Mouse (Mus musculus): ENCODE measurements around the gene Dmwd. TPM values are rescaled to one million over a fixed set of nuclear protein-coding genes. Genes with fewer than 3 reads are reported as not detected.
"Not testable (repeated sequence)": the region's sequence is repeated elsewhere in the genome, so short reads cannot be mapped to it uniquely, and the experiment has no call there.

The Dmwd gene
- polyA plus RNA-seq, 1 experiment from 2014 or later = 11.0 TPM

GRCm38 (mm10) chr7:19053136-19053532 is 22.9 kb upstream of the Dmwd start:
- no peak overlapping the region for H3K9ac ChIP-seq
- H3K4me2 ChIP-seq (replicated peaks) = no peak overlapping the region
- no peaks in the 10 kb centered on the region for H3K27me3 ChIP-seq (replicated peaks)
- H3K9me3 ChIP-seq = no peaks in the 10 kb centered on the region
- no peak for ATAC-seq
- H3K4me1 ChIP-seq (replicated peaks) = peaks cover 9% of the 10 kb centered on the region; the same call in 1 of the 2 replicates
- no peak overlapping the region for H3K27ac ChIP-seq
- no peak overlapping the region for H3K4me3 ChIP-seq (replicated peaks)
- H3K36me3 ChIP-seq = peaks cover 23% of the 10 kb centered on the region
- 90% methylated on average over 7 of the region's 7 CpGs for WGBS

GRCm38 (mm10) chr7:19054047-19054776 is 21.8 kb upstream of the Dmwd start, which contains the start of gene Rsph6a:
Gene Rsph6a (plus strand): TSS chr7:19054690.
- 36% methylated on average over 33 of the region's 33 CpGs for WGBS
- 0 out of 2 replicates have a peak within 1 kb of the TSS, but pooled peaks have one; percentile 19 for H3K4me2 ChIP-seq (replicated peaks)
- H3K9me3 ChIP-seq = no peaks in the 10 kb centered on the region
- H3K4me1 ChIP-seq (replicated peaks) = peaks cover 9% of the 10 kb centered on the region; the same call in 1 of the 2 replicates
- no peak within 1 kb of the TSS for H3K27ac ChIP-seq
- no peaks in the 10 kb centered on the region for H3K27me3 ChIP-seq (replicated peaks)
- ATAC-seq = peak; percentile 38; the same call in 1 of the 2 replicates
- H3K36me3 ChIP-seq = peaks cover 18% of the 10 kb centered on the region
- H3K9ac ChIP-seq = no peak within 1 kb of the TSS
- H3K4me3 ChIP-seq (replicated peaks) = no peak within 1 kb of the TSS

DNA sequence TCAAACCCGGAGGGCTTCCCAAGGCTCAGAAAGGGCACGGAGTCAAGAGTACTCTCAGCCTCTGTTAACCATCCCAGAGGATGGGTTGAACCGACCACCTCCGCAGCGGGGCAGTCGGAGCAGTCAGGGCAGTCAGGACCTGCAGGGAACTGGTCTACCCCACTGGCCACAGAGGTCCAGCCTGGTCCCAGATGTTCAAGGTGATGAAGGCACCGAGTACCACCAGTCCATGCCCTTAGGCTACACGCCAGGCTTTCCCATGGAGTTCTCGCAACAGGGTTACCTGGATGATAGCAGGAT is 21.3 kb upstream of the Dmwd start:
- ATAC-seq = 0 out of 2 replicates have a peak, but pooled peaks have one; percentile 14
- Histone ChIP-seq H3K9ac (no peak overlapping the region), H3K4me3 (replicated peaks) (no peak overlapping the region), H3K27ac (no peak overlapping the region), H3K36me3 (peaks cover 15% of the 10 kb centered on the region), H3K27me3 (replicated peaks) (no peaks in the 10 kb centered on the region), H3K4me1 (replicated peaks) (peaks cover 9% of the 10 kb centered on the region; the same call in 1 of the 2 replicates), H3K4me2 (replicated peaks) (no peak overlapping the region), H3K9me3 (no peaks in the 10 kb centered on the region)
- 77% methylated on average over 9 of the region's 9 CpGs for WGBS

DNA sequence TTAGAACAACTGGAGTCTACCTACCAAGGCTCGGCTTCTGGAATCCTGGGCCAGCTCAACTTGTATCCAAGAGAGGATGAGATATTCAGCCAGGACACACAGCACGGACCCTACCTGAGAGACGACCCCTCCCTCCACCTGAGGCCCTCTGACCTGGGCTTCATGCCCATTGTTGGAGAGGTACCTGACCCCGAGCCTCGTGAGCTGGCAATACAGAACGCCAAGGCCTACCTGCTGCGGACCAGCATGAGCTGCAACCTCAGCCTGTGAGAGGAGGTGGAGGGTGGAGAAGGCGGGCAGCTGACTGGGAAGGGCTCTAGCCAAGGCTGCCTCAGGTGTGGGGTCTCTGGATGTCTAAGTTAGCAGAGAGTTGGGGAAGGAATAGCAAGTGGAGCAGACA is 20.9 kb upstream of the Dmwd start:
- peaks cover 9% of the 10 kb centered on the region; the same call in 1 of the 2 replicates for H3K4me1 ChIP-seq (replicated peaks)
- 88% methylated on average over 8 of the region's 8 CpGs for WGBS
- H3K36me3 ChIP-seq = peaks cover 11% of the 10 kb centered on the region
- H3K9me3 ChIP-seq = no peaks in the 10 kb centered on the region
- no peak overlapping the region for H3K4me3 ChIP-seq (replicated peaks)
- H3K27me3 ChIP-seq (replicated peaks) = no peaks in the 10 kb centered on the region
- H3K9ac ChIP-seq = no peak overlapping the region
- ATAC-seq = no peak
- no peak overlapping the region for H3K27ac ChIP-seq
- no peak overlapping the region for H3K4me2 ChIP-seq (replicated peaks)

- Histone ChIP-seq H3K27ac (no peak overlapping the region), H3K4me2 (replicated peaks) (no peak overlapping the region), H3K9ac (no peak overlapping the region), H3K27me3 (replicated peaks) (no peaks in the 10 kb centered on the region), H3K36me3 (no peaks in the 10 kb centered on the region), H3K4me3 (replicated peaks) (no peak overlapping the region), H3K4me1 (replicated peaks) (peaks cover 9% of the 10 kb centered on the region; the same call in 1 of the 2 replicates), H3K9me3 (no peaks in the 10 kb centered on the region)
- ATAC-seq = no peak
- 90% methylated on average over 10 of the region's 10 CpGs for WGBS
These were observed 18.6 kb upstream of the Dmwd start for GRCm38 (mm10) chr7:19057405-19057804.

GRCm38 (mm10) chr7:19065896-19066295 is 10.1 kb upstream of the Dmwd start:
- 57% methylated on average over 13 of the region's 13 CpGs for WGBS
- no peak for ATAC-seq
- Histone ChIP-seq H3K9me3 (no peaks in the 10 kb centered on the region), H3K4me2 (replicated peaks) (peak overlapping the region; percentile 34; the same call in 1 of the 2 replicates), H3K9ac (no peak overlapping the region), H3K36me3 (no peaks in the 10 kb centered on the region), H3K4me1 (replicated peaks) (no peaks in the 10 kb centered on the region), H3K27ac (no peak overlapping the region), H3K27me3 (replicated peaks) (peaks cover 33% of the 10 kb centered on the region), H3K4me3 (replicated peaks) (no peak overlapping the region)

DNA sequence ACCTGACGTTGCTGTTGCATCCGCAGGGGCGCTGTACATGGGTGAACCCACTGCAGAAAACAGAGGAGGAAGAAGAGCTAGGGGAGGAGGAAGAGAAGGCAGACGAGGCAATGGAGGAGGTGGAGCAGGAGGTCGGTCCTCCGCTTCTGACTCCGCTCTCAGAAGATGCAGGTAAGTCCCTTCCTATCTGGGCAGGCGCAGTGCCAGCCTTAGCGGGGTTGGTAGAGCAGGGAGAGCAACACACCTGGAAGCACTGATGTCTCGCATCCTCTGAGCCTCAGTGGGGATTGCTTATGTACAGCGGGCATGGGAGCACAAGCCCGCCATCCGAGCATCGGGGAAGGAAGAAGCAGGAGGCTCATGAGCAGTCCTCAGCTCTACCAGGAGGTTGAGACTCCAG is 9.0 kb upstream of the Dmwd start:
- Histone ChIP-seq H3K27ac (no peak overlapping the region), H3K27me3 (replicated peaks) (peaks cover 33% of the 10 kb centered on the region), H3K4me3 (replicated peaks) (no peak overlapping the region), H3K36me3 (no peaks in the 10 kb centered on the region), H3K9ac (no peak overlapping the region), H3K4me2 (replicated peaks) (no peak overlapping the region), H3K4me1 (replicated peaks) (no peaks in the 10 kb centered on the region), H3K9me3 (no peaks in the 10 kb centered on the region)
- ATAC-seq = no peak
- WGBS = 41% methylated on average over 14 of the region's 14 CpGs

DNA sequence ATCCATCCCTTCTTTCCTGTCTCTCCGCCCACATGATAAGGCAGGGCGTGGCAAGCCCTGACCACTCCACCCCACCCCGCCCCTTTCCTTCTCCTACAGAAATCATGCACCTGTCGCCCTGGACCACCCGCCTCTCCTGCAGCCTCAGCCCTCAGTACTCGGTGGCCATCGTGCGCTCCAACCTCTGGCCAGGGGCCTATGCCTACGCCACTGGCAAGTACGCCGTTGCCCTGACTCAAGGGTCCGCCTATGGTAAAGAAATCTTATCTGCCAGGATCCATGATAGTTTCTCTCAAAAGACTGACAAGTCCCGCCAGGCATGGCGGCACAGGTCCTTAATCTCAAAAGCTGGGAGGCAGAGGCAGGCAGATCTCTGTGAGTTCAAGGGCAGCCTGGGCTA is 8.1 kb upstream of the Dmwd start:
- Histone ChIP-seq H3K4me3 (replicated peaks) (no peak overlapping the region), H3K4me1 (replicated peaks) (no peaks in the 10 kb centered on the region), H3K27ac (no peak overlapping the region), H3K27me3 (replicated peaks) (peaks cover 33% of the 10 kb centered on the region), H3K9me3 (no peaks in the 10 kb centered on the region), H3K36me3 (no peaks in the 10 kb centered on the region), H3K9ac (no peak overlapping the region), H3K4me2 (replicated peaks) (no peak overlapping the region)
- no peak for ATAC-seq
- WGBS = 64% methylated on average over 13 of the region's 14 CpGs

GRCm38 (mm10) chr7:19068707-19069106 is 7.3 kb upstream of the Dmwd start:
- H3K4me3 ChIP-seq (replicated peaks) = no peak overlapping the region
- H3K4me2 ChIP-seq (replicated peaks) = no peak overlapping the region
- H3K27ac ChIP-seq = no peak overlapping the region
- peaks cover 33% of the 10 kb centered on the region for H3K27me3 ChIP-seq (replicated peaks)
- H3K9ac ChIP-seq = no peak overlapping the region
- no peaks in the 10 kb centered on the region for H3K4me1 ChIP-seq (replicated peaks)
- H3K36me3 ChIP-seq = no peaks in the 10 kb centered on the region
- ATAC-seq = no peak
- 3% methylated on average over 2 of the region's 2 CpGs for WGBS
- no peaks in the 10 kb centered on the region for H3K9me3 ChIP-seq

- ATAC-seq = no peak
These were observed 6.5 kb upstream of the Dmwd start for GRCm38 (mm10) chr7:19069500-19069899.

DNA sequence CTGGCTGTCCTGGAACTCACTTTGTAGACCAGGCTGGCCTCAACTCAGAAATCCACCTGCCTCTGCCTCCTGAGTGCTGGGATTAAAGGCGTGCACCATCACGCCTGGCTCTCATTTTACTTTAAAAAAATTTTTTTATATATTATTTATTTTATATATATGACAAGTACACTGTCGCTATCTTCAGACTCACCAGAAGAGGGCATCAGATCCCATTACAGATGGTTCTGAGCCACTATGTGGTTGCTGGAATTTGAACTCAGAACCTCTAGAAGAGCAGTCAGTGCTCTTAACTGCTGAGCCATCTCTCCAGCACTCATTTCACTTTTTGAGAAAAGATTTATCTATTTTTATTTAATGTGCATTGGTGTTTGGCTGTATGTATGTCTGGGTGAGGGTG is 5.0 kb upstream of the Dmwd start:
- H3K4me3 ChIP-seq (replicated peaks); H3K27ac ChIP-seq; ATAC-seq; H3K4me2 ChIP-seq (replicated peaks); H3K9me3 ChIP-seq; H3K36me3 ChIP-seq; H3K4me1 ChIP-seq (replicated peaks); H3K9ac ChIP-seq: not testable (repeated sequence)
- H3K27me3 ChIP-seq (replicated peaks) = peaks cover 14% of the 10 kb centered on the region
- 49% methylated on average over 3 of the region's 3 CpGs for WGBS

More at GRCm38 (mm10) chr7:19069500-19069899, 6.5 kb upstream of the Dmwd start:
- Histone ChIP-seq H3K4me2 (replicated peaks) (no peak overlapping the region), H3K9me3 (no peaks in the 10 kb centered on the region), H3K4me3 (replicated peaks) (no peak overlapping the region), H3K27me3 (replicated peaks) (peaks cover 29% of the 10 kb centered on the region), H3K36me3 (no peaks in the 10 kb centered on the region), H3K4me1 (replicated peaks) (no peaks in the 10 kb centered on the region), H3K27ac (no peak overlapping the region), H3K9ac (no peak overlapping the region)
- 55% methylated on average over 3 of the region's 3 CpGs for WGBS

DNA sequence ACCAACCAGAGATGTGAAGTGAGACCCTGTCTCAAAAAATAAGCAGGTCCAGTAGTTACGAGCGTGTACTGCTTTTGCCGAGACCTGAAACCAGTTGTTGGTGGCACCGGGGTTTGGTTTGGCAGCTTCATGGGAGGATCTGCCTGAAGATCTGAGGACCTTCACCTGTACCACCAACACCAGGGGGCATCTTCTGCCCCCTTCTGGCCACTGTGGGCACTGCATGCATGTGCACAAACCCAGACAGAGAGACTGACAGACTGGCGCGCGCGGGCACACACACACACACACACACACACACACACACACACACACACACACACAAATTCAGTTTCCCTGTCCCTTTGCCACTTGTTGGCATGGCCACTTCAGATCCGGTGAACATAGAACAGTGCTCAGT is 2.5 kb upstream of the Dmwd start:
- 73% methylated on average over 9 of the region's 9 CpGs for WGBS
- H3K36me3 ChIP-seq = peaks cover 7% of the 10 kb centered on the region; the same call in 1 of the 2 replicates

GRCm38 (mm10) chr7:19074494-19074893 is 1.5 kb upstream of the Dmwd start:
- Histone ChIP-seq H3K4me1 (replicated peaks) (peaks cover 20% of the 10 kb centered on the region), H3K9me3 (no peaks in the 10 kb centered on the region), H3K36me3 (peaks cover 11% of the 10 kb centered on the region; the same call in 1 of the 2 replicates), H3K9ac (no peak overlapping the region), H3K27me3 (replicated peaks) (no peaks in the 10 kb centered on the region), H3K4me3 (replicated peaks) (no peak overlapping the region), H3K4me2 (replicated peaks) (no peak overlapping the region), H3K27ac (no peak overlapping the region)
- ATAC-seq = no peak
- 92% methylated on average over 6 of the region's 6 CpGs for WGBS

More for the DNA sequence above, 2.5 kb upstream of the Dmwd start:
- Histone ChIP-seq H3K9me3 (no peaks in the 10 kb centered on the region), H3K4me3 (replicated peaks) (no peak overlapping the region), H3K9ac (no peak overlapping the region), H3K4me2 (replicated peaks) (no peak overlapping the region), H3K4me1 (replicated peaks) (peaks cover 20% of the 10 kb centered on the region), H3K27me3 (replicated peaks) (no peaks in the 10 kb centered on the region), H3K27ac (no peak overlapping the region)
- no peak for ATAC-seq

Measured in intestine, embryonic 15.5 days (tissue).